Mouse (Mus musculus) lung, postnatal 0 days (tissue): ENCODE data around the gene Mrvi1. TPM values are rescaled to one million over a fixed set of nuclear protein-coding genes. Genes with fewer than 3 reads are reported as not detected.
"Not testable (repeated sequence)": the region's sequence is repeated elsewhere in the genome, so short reads cannot be mapped to it uniquely, and the experiment has no call there.

ENCODE experiments used
- ATAC-seq: fragments of 200-750 bp; cut with Nextera tagmentation; 2 replicates; pipeline ENCODE4 v1.8.0; 2017; ENCODE audit warnings: moderate library complexity
- DNase-seq: peaks from one replicate; pipeline ENCODE4 v3.0.0-alpha.2; 2016; ENCODE audit warnings: low spot score
- H3K27ac ChIP-seq: fragments of 300-500 bp; sonication (generic); 2 replicates; pipeline ENCODE4 v1.5.1; 2014; ENCODE audit warnings: antibody characterized with exemption, mild to moderate bottlenecking, low read length, mixed read lengths
- H3K27me3 ChIP-seq: fragments of 300-500 bp; sonication (generic); replicated peaks from 2 replicates; pipeline ENCODE4 v1.6.1; 2014; ENCODE audit warnings: low read length, mixed read lengths; ENCODE audit not compliant: insufficient read depth
- H3K36me3 ChIP-seq: fragments of 300-500 bp; sonication (generic); 2 replicates; pipeline ENCODE4 v1.6.1; 2014; ENCODE audit warnings: low read length, mixed read lengths; ENCODE audit not compliant: insufficient read depth
- H3K4me1 ChIP-seq: fragments of 300-500 bp; sonication (generic); 2 replicates; pipeline ENCODE4 v1.6.1; 2014; ENCODE audit warnings: antibody characterized with exemption, low read depth, low read length, mixed read lengths; ENCODE audit not compliant: insufficient read depth
- H3K4me2 ChIP-seq: fragments of 300-500 bp; sonication (generic); replicated peaks from 2 replicates; pipeline ENCODE4 v1.6.1; 2014; ENCODE audit warnings: low read depth, mild to moderate bottlenecking, low read length, moderate library complexity, mixed read lengths
- H3K4me3 ChIP-seq: fragments of 300-500 bp; sonication (generic); 2 replicates; pipeline ENCODE4 v1.5.1; 2014; ENCODE audit warnings: low read depth, low read length
- H3K9ac ChIP-seq: fragments of 300-500 bp; sonication (generic); replicated peaks from 2 replicates; pipeline ENCODE4 v1.6.1; 2014; ENCODE audit warnings: low read depth, mild to moderate bottlenecking
- H3K9me3 ChIP-seq: fragments of 300-500 bp; sonication (generic); 2 replicates; pipeline ENCODE4 v1.6.1; 2016; ENCODE audit warnings: low read length, mixed read lengths
- CTCF ChIP-seq: IDR thresholded peaks from 2 replicates; pipeline ENCODE4 v1.5.1; 2016; ENCODE audit warnings: antibody characterized with exemption, mild to moderate bottlenecking
- EP300 ChIP-seq: IDR thresholded peaks from 2 replicates; pipeline ENCODE4 v1.6.1; 2016; ENCODE audit warnings: antibody characterized with exemption, mild to moderate bottlenecking, control low read depth
- WGBS: fragments of 180-500 bp; shearing (Covaris S2); extraction: QIAGEN DNeasy Blood & Tissue Kit; methylation state at CpG from one replicate; pipeline ENCODE4 v1.1.7; 2014; 5-methylcytosine and 5-hydroxymethylcytosine counted together
- polyA plus RNA-seq: library from polyadenylated mRNA; unstranded; fragments of >200 nt; fragmentation: Nextera tagmentation; extraction: Ambion mirVana; gene quantifications from 2 replicates; pipeline ENCODE4 v1.2.1, GENCODE M21; 2015

The Mrvi1 gene
- polyA plus RNA-seq, 1 experiment from 2014 or later, result 1.8 TPM

DNA sequence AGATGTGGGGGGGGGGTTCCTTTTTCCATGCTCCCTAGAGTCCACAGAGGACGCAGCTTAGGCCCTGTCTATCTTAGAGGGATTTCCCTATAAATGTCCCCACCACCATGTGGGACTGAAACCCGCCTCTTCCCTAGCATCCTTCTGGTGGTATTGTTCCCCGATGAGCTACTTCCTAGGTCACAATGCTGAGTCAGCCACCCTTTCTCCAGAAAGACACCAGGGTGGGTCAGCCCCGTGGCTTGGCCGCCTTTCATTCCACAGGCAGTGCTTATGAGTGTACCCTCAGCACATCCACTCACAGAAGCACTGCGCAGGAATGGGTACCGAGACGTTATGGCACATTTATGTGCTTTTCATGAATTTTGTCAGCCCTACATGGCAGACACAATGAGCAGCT, 85.1 kb downstream of the Mrvi1 start:
- TF ChIP-seq CTCF (no peak), EP300 (no peak)
- Histone ChIP-seq H3K27ac (no peak overlapping the region), H3K9ac (no peak overlapping the region), H3K4me2 (no peak overlapping the region), H3K4me3 (no peak overlapping the region), H3K9me3 (no peaks in the 10 kb centered on the region), H3K4me1 (0 out of 2 replicates have a peak, but pooled peaks cover 4% of the 10 kb centered on the region), H3K27me3 (no peaks in the 10 kb centered on the region), H3K36me3 (no peaks in the 10 kb centered on the region)
- DNase-seq (no peak), ATAC-seq (no peak)
- WGBS, result 92% methylated on average over 8 of the region's 8 CpGs

DNA sequence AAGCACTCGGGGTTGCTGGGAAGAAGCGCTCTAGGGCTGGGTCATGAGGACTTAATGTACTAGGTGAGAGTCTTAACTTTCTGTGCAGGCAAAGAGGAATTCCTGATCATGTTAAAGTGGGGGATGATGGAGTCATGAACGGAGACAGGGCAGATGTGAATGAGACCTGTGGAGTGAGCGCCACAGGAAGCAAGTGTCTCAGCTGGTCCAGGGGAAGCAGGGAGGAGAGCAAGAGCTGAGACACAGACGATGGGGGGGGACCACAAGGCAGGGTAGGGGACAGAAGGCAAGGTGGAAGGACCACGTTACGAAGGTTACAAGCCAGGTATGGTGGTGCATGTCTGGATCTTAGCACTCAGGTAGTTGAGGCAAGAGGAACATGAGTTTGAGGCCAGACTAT, 85.8 kb downstream of the Mrvi1 start:
- 89% methylated on average over 7 of the region's 7 CpGs for WGBS
- no peak for TF ChIP-seq EP300
- TF ChIP-seq CTCF, result no peak
- Histone ChIP-seq H3K4me1 (0 out of 2 replicates have a peak, but pooled peaks cover 4% of the 10 kb centered on the region), H3K36me3 (no peaks in the 10 kb centered on the region), H3K4me3 (no peak overlapping the region), H3K4me2 (no peak overlapping the region), H3K27ac (no peak overlapping the region), H3K9me3 (no peaks in the 10 kb centered on the region), H3K27me3 (no peaks in the 10 kb centered on the region), H3K9ac (no peak overlapping the region)
- DNase-seq, result no peak
- no peak for ATAC-seq

DNA sequence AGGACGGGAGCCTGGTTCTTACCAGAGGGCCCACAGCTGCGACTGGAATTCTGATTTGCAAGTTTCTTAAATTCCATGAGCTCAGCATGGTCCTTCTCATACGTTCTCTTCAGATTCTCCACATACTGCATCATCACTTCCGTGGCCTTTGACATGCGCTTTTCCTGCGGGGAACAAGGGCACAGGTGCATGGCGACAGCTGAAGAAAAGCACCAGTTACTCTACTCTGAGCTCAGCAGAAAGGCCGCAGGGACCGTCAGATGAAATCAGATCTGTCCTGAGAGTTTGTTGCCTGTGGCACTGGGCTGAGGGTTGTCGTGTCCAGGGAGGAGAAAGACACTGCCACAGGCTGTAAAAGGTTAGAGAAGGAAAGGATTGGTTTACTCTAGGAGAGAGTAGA, 86.5 kb downstream of the Mrvi1 start:
- H3K27me3 ChIP-seq, H3K4me1 ChIP-seq, DNase-seq, H3K4me2 ChIP-seq, H3K36me3 ChIP-seq, H3K4me3 ChIP-seq, H3K9ac ChIP-seq, H3K27ac ChIP-seq, H3K9me3 ChIP-seq, ATAC-seq: not testable (repeated sequence)
- WGBS, result 78% methylated on average over 10 of the region's 10 CpGs

DNA sequence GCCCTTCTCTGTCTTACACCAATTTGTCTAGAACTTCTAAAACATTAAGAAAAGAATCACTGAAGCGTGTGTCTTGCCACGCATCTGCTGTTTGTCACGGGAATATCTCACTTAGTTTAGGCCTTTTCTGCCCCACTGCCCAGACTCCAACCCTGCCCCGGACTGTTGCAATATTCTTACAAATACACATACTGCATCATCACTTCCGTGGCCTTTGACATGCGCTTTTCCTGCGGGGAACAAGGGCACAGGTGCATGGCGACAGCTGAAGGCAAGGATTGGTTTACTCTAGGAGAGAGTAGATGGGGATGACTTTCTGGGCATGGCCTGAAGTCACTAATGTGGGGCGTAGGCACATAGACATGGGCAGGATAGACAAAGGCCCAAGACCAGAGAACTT, 87.6 kb downstream of the Mrvi1 start:
- Histone ChIP-seq H3K27me3 (no peaks in the 10 kb centered on the region), H3K4me2 (no peak overlapping the region), H3K4me1 (0 out of 2 replicates have a peak, but pooled peaks cover 4% of the 10 kb centered on the region), H3K9me3 (no peaks in the 10 kb centered on the region), H3K36me3 (no peaks in the 10 kb centered on the region), H3K9ac (no peak overlapping the region), H3K4me3 (no peak overlapping the region), H3K27ac (peak overlapping the region; percentile 74; the same call in 1 of the 2 replicates)
- DNase-seq (no peak), ATAC-seq (peak; percentile 36; the same call in 1 of the 2 replicates)
- TF ChIP-seq CTCF (no peak), EP300 (peak; percentile 62)
- 67% methylated on average over 9 of the region's 9 CpGs for WGBS

DNA sequence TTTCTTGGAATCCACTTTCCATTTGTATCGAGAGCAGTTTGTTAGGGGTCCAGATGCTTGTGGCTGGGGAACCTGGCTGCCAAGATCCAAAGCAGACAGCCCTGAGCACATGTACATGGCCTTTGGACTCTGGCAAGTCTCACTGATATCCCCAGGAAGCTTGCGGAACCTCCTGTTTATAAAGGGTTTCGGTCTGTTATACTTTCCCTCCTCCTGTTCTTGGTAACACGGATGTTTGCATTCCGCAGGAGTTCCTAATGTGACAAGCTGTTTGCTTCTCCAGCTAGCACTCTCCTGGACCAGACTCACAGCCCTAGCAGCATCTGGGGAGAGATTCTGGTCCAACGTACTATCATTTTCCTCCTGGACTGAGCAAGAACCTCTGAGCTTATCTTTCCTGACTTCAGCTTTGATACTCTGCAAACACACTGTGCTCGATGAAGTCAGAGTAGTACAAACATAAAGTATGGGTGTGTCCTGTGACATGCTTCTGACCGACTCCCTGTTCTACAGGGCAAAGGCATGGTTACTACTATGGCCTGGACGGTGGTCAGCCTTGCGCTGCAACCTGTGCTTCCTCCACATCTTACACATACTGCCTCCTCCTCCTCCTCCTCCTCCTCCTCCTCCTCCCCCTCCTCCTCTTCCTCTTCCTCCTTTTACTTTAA, 88.2 kb downstream of the Mrvi1 start:
- ATAC-seq, result peak; percentile 90
- H3K4me2 ChIP-seq, result no peak overlapping the region
- no peaks in the 10 kb centered on the region for H3K27me3 ChIP-seq
- H3K4me3 ChIP-seq, result no peak overlapping the region
- H3K9me3 ChIP-seq, result no peaks in the 10 kb centered on the region
- H3K36me3 ChIP-seq, result no peaks in the 10 kb centered on the region
- H3K27ac ChIP-seq, result peak overlapping the region; percentile 74
- H3K4me1 ChIP-seq, result 0 out of 2 replicates have a peak, but pooled peaks cover 4% of the 10 kb centered on the region
- whole genome bisulfite sequencing, result 17% methylated on average over 10 of the region's 10 CpGs
- H3K9ac ChIP-seq, result no peak overlapping the region
- peak; percentile 78 for DNase-seq
- TF ChIP-seq EP300 (peak; percentile 99), CTCF (no peak)

DNA sequence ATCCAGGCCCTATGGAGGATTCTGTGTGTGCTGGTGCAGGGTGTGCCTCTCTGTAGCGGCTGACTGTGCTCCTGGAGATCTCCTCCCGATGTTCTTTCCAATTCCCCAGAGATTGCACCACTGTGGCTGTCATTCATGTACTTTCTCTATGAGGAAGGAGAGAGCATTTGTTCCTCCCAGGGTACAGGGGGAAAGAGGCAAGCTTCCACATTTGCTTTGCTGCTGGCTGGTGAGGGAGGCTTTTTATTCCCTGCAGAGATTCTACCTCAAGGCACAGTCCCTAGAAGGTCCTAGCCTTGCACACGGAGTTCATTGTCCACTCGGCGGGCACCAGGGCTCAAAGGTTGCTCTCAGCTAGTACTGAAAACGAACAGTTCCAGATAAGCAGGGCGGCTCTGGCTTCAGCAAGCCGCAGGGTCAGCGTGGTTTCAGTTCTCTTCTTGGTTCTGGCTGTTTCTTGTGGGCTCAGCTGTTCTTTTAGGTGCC, 90.7 kb downstream of the Mrvi1 start:
- Histone ChIP-seq H3K4me2 (no peak overlapping the region), H3K4me3 (no peak overlapping the region), H3K27ac (peak overlapping the region; percentile 21; the same call in 1 of the 2 replicates), H3K27me3 (no peaks in the 10 kb centered on the region), H3K9ac (no peak overlapping the region), H3K4me1 (0 out of 2 replicates have a peak, but pooled peaks cover 4% of the 10 kb centered on the region), H3K9me3 (no peaks in the 10 kb centered on the region), H3K36me3 (no peaks in the 10 kb centered on the region)
- ATAC-seq (no peak), DNase-seq (peak; percentile 31)
- TF ChIP-seq EP300 (no peak), CTCF (no peak)
- 60% methylated on average over 9 of the region's 9 CpGs for WGBS
